Mouse (Mus musculus): ENCODE data around the gene Ppig. TPM values are rescaled to one million over a fixed set of nuclear protein-coding genes. Genes with fewer than 3 reads are reported as not detected.

Gene Ppig
- polyA plus RNA-seq, 1 experiment from 2014 or later: 144 TPM

DNA sequence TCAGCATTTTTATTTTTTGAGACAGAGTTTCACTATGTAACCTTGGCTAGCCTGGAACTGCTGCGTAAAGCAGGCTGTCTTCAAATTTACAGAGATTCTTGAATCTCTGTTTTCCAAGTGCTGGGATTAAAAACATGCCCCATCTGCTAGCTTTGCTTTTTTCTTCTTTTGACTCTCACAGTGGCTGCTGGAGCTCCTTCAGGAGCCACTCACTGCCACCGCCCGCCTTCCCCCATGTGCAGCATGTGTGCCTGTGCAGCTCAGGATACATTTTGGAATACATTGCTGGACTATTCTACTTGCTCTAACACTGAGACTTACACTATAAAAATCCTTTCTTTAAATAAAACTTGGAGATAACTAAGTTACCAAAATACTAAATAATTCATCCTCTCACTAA, 51.0 kb downstream of the Ppig start:
- Histone ChIP-seq H3K4me2 (replicated peaks) (no peak overlapping the region), H3K27ac (no peak overlapping the region), H3K9me3 (no peaks in the 10 kb centered on the region), H3K4me3 (no peak overlapping the region), H3K4me1 (no peaks in the 10 kb centered on the region), H3K36me3 (peaks cover 11% of the 10 kb centered on the region), H3K9ac (no peak overlapping the region), H3K27me3 (replicated peaks) (no peaks in the 10 kb centered on the region)
- WGBS: 96% methylated on average over 3 of the region's 3 CpGs
- ATAC-seq (ENCODE audit: low FRiP score, low read depth): no peak

DNA sequence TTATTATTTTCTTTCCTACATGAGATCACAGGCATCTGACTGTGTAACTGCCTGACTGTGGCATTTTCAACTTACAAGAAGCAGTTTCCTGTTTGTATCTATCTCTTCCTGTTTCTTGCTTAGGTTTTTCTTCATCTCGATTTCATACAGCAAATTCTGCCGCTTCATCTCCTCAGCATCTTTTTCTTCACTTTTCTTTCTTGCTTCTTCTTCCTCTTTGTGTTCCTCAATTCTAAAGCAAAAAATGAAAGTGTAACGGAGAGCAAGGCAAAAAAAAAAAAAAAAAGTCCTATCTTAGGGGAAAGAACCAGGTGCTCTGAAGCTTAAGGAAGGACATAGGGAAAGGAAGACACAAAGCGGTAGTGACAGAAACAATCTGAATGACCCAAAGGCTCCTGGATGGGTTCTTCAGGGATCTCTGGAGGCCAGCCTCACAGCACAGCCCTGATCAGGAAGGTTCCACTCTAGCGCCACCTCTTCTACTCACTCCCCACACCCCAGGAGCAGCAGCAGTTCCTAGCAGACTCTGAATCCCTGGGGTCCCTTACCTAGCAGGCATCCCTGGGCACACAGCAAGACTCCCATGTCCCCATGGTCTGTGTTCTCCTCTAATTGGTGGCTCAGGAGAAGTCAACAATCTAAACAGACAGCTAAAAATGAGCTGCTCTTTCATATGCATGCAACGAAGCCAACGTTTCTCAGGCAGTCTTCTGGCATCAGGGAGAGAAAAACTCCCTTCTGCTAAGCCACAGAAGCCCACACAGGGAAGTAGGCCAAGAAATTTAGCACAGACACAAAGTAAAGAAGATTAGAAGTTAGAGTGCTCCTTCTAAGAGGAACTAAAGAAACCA, 55.9 kb downstream of the Ppig start:
- ATAC-seq (ENCODE audit: low FRiP score, low read depth): no peak
- no peak overlapping the region for H3K27ac ChIP-seq
- peaks cover 18% of the 10 kb centered on the region for H3K36me3 ChIP-seq
- no peaks in the 10 kb centered on the region for H3K27me3 ChIP-seq (replicated peaks)
- no peaks in the 10 kb centered on the region for H3K9me3 ChIP-seq
- no peaks in the 10 kb centered on the region for H3K4me1 ChIP-seq
- no peak overlapping the region for H3K4me3 ChIP-seq
- no peak overlapping the region for H3K4me2 ChIP-seq (replicated peaks)
- WGBS: 73% methylated on average over 7 of the region's 7 CpGs
- no peak overlapping the region for H3K9ac ChIP-seq

DNA sequence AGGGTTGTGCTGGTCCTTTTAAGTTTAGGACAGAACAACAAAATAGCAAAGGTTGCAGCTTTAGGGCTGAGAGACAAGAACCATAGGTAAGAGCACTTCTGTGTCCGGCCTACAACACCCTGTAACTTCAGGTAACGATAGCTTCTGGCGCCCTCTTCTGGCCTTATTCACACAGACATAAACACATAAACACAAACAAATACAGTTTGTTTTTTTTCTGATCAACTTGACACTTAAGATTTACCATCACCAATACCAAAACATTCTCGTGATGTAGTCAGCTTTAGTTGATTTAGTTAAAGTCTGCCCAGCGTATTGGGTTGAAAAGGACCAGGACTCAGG, 56.5 kb downstream of the Ppig start:
- Histone ChIP-seq H3K4me1 (no peaks in the 10 kb centered on the region), H3K4me2 (replicated peaks) (no peak overlapping the region), H3K27ac (no peak overlapping the region), H3K4me3 (no peak overlapping the region), H3K9me3 (no peaks in the 10 kb centered on the region), H3K36me3 (peaks cover 17% of the 10 kb centered on the region), H3K27me3 (replicated peaks) (no peaks in the 10 kb centered on the region), H3K9ac (no peak overlapping the region)
- ATAC-seq (ENCODE audit: low FRiP score, low read depth): no peak
- WGBS: 47% methylated on average over 5 of the region's 5 CpGs

DNA sequence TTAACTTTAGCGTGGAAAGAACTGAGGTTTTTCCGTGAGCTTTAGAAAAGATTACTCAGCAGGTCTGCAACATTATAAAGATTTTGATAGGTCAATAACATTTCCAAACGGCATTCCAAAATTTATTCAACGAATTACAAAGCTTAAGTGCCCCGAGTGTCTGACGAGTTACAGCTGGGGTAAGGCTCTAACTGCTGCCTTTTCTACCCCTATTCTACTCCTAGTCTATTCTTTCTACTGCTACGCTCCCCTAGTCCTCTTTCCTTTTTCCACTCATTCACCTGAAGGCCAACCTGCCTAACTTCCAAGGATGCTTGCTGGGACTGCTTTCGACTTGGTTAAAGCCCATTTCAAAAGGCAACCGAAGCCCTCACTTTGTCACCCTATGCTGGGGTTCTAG, 66.6 kb downstream of the Ppig start:
- peak; percentile 45; the same call in 1 of the 2 replicates for ATAC-seq (ENCODE audit: low FRiP score, low read depth)
- Histone ChIP-seq H3K27me3 (replicated peaks) (no peaks in the 10 kb centered on the region), H3K4me1 (no peaks in the 10 kb centered on the region), H3K4me3 (peak overlapping the region; percentile 69), H3K9ac (peak overlapping the region; percentile 53; the same call in 1 of the 2 replicates), H3K4me2 (replicated peaks) (peak overlapping the region; percentile 83), H3K9me3 (no peaks in the 10 kb centered on the region), H3K27ac (peak overlapping the region; percentile 8; the same call in 1 of the 2 replicates), H3K36me3 (peaks cover 19% of the 10 kb centered on the region)
- WGBS: 32% methylated on average over 9 of the region's 9 CpGs

DNA sequence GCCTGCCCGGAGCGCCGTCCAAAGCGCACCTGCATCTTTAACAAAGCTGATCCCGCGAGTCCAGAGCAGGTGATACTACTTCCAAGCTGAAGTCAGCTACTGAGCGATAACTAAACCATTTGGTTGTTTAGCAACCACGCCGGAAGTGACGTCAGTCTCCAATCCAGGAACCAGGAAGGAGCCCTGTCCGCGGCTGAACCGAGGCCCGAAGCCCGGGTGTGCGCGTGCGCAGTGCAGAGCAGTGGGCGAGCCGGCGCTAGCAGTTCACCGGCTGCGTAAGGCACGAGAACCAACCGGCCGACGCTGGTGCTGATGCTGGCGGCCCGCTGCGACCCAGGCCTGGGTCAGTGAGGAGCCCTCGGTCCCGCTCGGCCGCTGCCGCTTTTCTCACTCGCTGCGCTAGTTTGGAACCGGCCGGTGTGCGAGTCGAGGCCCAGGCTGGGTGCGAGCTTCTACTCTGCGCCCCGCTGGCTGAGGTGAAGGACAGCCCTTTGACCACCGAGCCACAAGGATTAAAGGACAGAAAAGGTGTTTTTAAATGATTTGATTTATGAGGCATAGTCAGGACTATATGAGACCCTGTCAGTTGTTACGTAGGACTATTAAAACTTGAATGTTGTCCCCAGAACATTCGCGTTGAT, 67.2 kb downstream of the Ppig start, which contains the start of the genes Ccdc173 and Phospho2:
Gene Ccdc173, minus strand, starts transcription at position 147 of the 641 bp plus-strand sequence.
Gene Phospho2, plus strand, starts transcription at position 195 of the 641 bp plus-strand sequence.
- Histone ChIP-seq H3K27ac (peak within 1 kb of the TSS; percentile 53; the same call in 1 of the 2 replicates), H3K36me3 (peaks cover 22% of the 10 kb centered on the region), H3K4me3 (peak within 1 kb of the TSS; percentile 69), H3K9ac (peak within 1 kb of the TSS; percentile 82), H3K4me2 (replicated peaks) (peak within 1 kb of the TSS; percentile 83), H3K4me1 (no peaks in the 10 kb centered on the region), H3K9me3 (no peaks in the 10 kb centered on the region), H3K27me3 (replicated peaks) (no peaks in the 10 kb centered on the region)
- WGBS: 2% methylated on average over 48 of the region's 48 CpGs
- peak; percentile 94 for ATAC-seq (ENCODE audit: low FRiP score, low read depth)

DNA sequence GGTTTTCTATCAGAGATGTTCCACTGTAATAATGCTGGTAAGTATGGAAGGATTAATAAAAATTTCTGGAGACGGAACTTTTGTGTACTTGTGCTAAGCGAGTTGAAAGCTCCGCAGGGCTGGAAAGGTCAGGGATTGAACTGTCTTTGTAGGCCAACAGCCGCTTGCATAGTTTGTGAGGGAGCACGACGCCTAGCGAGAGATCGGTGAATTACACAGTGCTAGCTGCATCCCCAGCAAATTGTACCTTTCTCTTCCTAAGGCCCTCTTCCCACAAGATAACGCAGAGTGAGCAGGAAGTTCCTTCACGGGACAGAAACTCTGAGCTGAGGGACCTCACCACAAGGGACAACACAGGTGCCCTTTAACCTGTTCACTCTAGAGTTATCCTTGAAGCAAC, 67.9 kb downstream of the Ppig start:
- peak overlapping the region; percentile 69 for H3K4me3 ChIP-seq
- H3K4me1 ChIP-seq: no peaks in the 10 kb centered on the region
- peaks cover 29% of the 10 kb centered on the region for H3K36me3 ChIP-seq
- no peaks in the 10 kb centered on the region for H3K9me3 ChIP-seq
- peak; percentile 56; the same call in 1 of the 2 replicates for ATAC-seq (ENCODE audit: low FRiP score, low read depth)
- 2% methylated on average over 10 of the region's 10 CpGs for WGBS
- no peak overlapping the region for H3K27ac ChIP-seq
- H3K4me2 ChIP-seq (replicated peaks): peak overlapping the region; percentile 83
- H3K9ac ChIP-seq: peak overlapping the region; percentile 82; the same call in 1 of the 2 replicates
- no peaks in the 10 kb centered on the region for H3K27me3 ChIP-seq (replicated peaks)

DNA sequence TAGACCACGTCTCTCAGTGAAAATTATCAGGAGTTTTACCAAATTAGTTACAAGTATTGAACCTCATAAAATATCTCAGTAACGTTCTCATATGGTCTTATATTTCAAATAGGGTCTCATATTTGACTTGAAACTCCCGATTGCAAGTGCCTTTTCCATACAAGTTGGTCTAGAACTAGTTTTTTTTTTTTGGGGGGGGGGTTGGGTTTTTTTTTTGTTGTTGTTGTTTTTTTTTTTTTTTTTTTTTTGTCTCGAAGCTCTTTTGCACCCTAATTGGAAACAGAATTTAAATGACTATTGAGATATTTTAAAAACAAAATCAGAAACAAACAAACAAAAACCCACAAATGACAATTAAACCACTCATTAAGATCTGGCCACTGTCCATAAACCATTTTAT, 68.4 kb downstream of the Ppig start:
- Histone ChIP-seq H3K4me3 (no peak overlapping the region), H3K9ac (no peak overlapping the region), H3K4me1 (no peaks in the 10 kb centered on the region), H3K36me3 (peaks cover 34% of the 10 kb centered on the region), H3K9me3 (no peaks in the 10 kb centered on the region), H3K27ac (no peak overlapping the region), H3K27me3 (replicated peaks) (no peaks in the 10 kb centered on the region), H3K4me2 (replicated peaks) (peak overlapping the region; percentile 83)
- no peak for ATAC-seq (ENCODE audit: low FRiP score, low read depth)
- 71% methylated on average over 4 of the region's 4 CpGs for WGBS

DNA sequence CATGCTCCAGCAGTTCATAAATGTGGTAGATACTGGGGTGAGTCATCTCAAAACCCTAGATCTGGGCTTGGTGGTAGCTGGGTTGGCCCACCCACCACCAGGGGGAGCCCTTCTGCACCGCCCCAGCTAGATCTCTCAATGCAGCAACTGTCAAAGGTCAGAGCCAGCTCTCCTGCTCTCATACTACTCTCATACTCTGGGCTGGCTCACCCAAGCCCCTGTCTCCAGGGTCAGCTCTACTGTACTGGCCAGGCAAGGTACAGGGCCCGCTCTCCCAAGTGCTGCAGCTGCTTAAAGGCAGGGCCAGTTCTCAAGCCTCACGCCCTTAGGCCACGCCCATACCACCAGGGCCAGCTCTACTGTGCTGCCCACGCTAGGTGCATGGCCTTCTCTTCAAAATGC, 80.6 kb downstream of the Ppig start:
- Histone ChIP-seq H3K9me3 (no peaks in the 10 kb centered on the region; the same call in 1 of the 2 replicates), H3K4me2 (replicated peaks) (no peak overlapping the region), H3K4me3 (no peak overlapping the region), H3K4me1 (no peaks in the 10 kb centered on the region; the same call in 1 of the 2 replicates), H3K27ac (no peak overlapping the region), H3K27me3 (replicated peaks) (no peaks in the 10 kb centered on the region), H3K36me3 (peaks cover 2% of the 10 kb centered on the region), H3K9ac (no peak overlapping the region)
- 50% methylated on average over 5 of the region's 5 CpGs for WGBS
- 0 out of 2 replicates have a peak, but pooled peaks have one; percentile 9 for ATAC-seq (ENCODE audit: low FRiP score, low read depth)

Other genes starting within 250 kb of the Ppig start
- gene Lrp2, start 136.5 kb upstream of the Ppig start, polyA plus RNA-seq (2016; fragmentation: Nextera tagmentation; extraction: Ambion mirVana): 1.4 TPM in 2 replicates
- 20.7 and 24.0 TPM in 2 replicates for gene Bbs5, start 75.4 kb upstream of the Ppig start, polyA plus RNA-seq (2016; fragmentation: Nextera tagmentation; extraction: Ambion mirVana)
- gene Klhl41, start 52.4 kb upstream of the Ppig start, polyA plus RNA-seq (2016; fragmentation: Nextera tagmentation; extraction: Ambion mirVana): 3.0 and 5.0 TPM in 2 replicates
- gene Fastkd1, start 9.0 kb upstream of the Ppig start, polyA plus RNA-seq (2016; fragmentation: Nextera tagmentation; extraction: Ambion mirVana): 17.1 and 17.4 TPM in 2 replicates
- 4.4 and 4.7 TPM in 2 replicates for gene Ccdc173, start 67.0 kb downstream of the Ppig start, polyA plus RNA-seq (2016; fragmentation: Nextera tagmentation; extraction: Ambion mirVana)
- gene Phospho2, start 67.1 kb downstream of the Ppig start, polyA plus RNA-seq (2016; fragmentation: Nextera tagmentation; extraction: Ambion mirVana): 38.3 and 39.2 TPM in 2 replicates
- gene Klhl23, start 99.4 kb downstream of the Ppig start, polyA plus RNA-seq (2016; fragmentation: Nextera tagmentation; extraction: Ambion mirVana): 46.4 and 50.9 TPM in 2 replicates
- 355 and 373 TPM in 2 replicates for gene Ssb, start 139.0 kb downstream of the Ppig start, polyA plus RNA-seq (2016; fragmentation: Nextera tagmentation; extraction: Ambion mirVana)
- 30.6 and 36.2 TPM in 2 replicates for gene Mettl5, start 163.1 kb downstream of the Ppig start, polyA plus RNA-seq (2016; fragmentation: Nextera tagmentation; extraction: Ambion mirVana)
- gene Ubr3, start 174.7 kb downstream of the Ppig start, polyA plus RNA-seq (2016; fragmentation: Nextera tagmentation; extraction: Ambion mirVana): 19.2 and 22.6 TPM in 2 replicates